Mouse (Mus musculus) kidney, postnatal 0 days (tissue): ENCODE results near the gene Lifr. TPM values are rescaled to one million over a fixed set of nuclear protein-coding genes. Genes with fewer than 3 reads are reported as not detected.

Experiments used
- ATAC-seq: fragments of 200-750 bp; cut with Nextera tagmentation; replicated peaks from 2 replicates; pipeline ENCODE4 v1.8.0; 2017; ENCODE audit warnings: low read depth, moderate number of reproducible peaks, moderate TSS enrichment, moderate library complexity; ENCODE audit not compliant: low FRiP score
- DNase-seq: peaks from one replicate; pipeline ENCODE4 v3.0.0-alpha.2; 2016; ENCODE audit warnings: low spot score
- H3K27ac ChIP-seq: fragments of 300-500 bp; sonication (generic); 2 replicates; pipeline ENCODE4 v1.5.1; 2014; ENCODE audit warnings: mild to moderate bottlenecking
- H3K27me3 ChIP-seq: fragments of 300-500 bp; sonication (generic); 2 replicates; pipeline ENCODE4 v1.6.1; 2014; ENCODE audit warnings: low read length, mixed read lengths; ENCODE audit not compliant: insufficient read depth
- H3K36me3 ChIP-seq: fragments of 300-500 bp; sonication (generic); 2 replicates; pipeline ENCODE4 v1.6.1; 2014; ENCODE audit warnings: low read length, mixed read lengths; ENCODE audit not compliant: insufficient read depth
- H3K4me1 ChIP-seq: fragments of 300-500 bp; sonication (generic); replicated peaks from 2 replicates; pipeline ENCODE4 v1.6.1; 2014; ENCODE audit warnings: antibody characterized with exemption, low read length, mixed read lengths; ENCODE audit not compliant: insufficient read depth
- H3K4me2 ChIP-seq: fragments of 300-500 bp; sonication (generic); 2 replicates; pipeline ENCODE4 v1.6.1; 2014; ENCODE audit warnings: mild to moderate bottlenecking, low read length, moderate library complexity, mixed read lengths
- H3K4me3 ChIP-seq: fragments of 300-500 bp; sonication (generic); replicated peaks from 2 replicates; pipeline ENCODE4 v1.5.1; 2014; ENCODE audit warnings: low read depth, low read length
- H3K9ac ChIP-seq: fragments of 300-500 bp; sonication (generic); 2 replicates; pipeline ENCODE4 v1.6.1; 2014; ENCODE audit warnings: low read depth, low read length
- H3K9me3 ChIP-seq: fragments of 300-500 bp; sonication (generic); replicated peaks from 2 replicates; pipeline ENCODE4 v1.6.1; 2016; ENCODE audit warnings: low read length, inconsistent platforms, mixed read lengths
- CTCF ChIP-seq: IDR thresholded peaks from 2 replicates; pipeline ENCODE4 v1.5.1; 2016; ENCODE audit warnings: antibody characterized with exemption, low read depth, mild to moderate bottlenecking, moderate library complexity
- WGBS: fragments of 180-500 bp; shearing (Covaris S2); extraction: QIAGEN DNeasy Blood & Tissue Kit; methylation state at CpG from one replicate; pipeline ENCODE4 v1.1.7; 2014; 5-methylcytosine and 5-hydroxymethylcytosine counted together
- polyA plus RNA-seq: library from polyadenylated mRNA; unstranded; fragments of >200 nt; fragmentation: Nextera tagmentation; extraction: Ambion mirVana; gene quantifications from 2 replicates; pipeline ENCODE4 v1.2.1, GENCODE M21; 2015

Lifr gene
- polyA plus RNA-seq, 1 experiment from 2014 or later: 21.2 TPM

DNA sequence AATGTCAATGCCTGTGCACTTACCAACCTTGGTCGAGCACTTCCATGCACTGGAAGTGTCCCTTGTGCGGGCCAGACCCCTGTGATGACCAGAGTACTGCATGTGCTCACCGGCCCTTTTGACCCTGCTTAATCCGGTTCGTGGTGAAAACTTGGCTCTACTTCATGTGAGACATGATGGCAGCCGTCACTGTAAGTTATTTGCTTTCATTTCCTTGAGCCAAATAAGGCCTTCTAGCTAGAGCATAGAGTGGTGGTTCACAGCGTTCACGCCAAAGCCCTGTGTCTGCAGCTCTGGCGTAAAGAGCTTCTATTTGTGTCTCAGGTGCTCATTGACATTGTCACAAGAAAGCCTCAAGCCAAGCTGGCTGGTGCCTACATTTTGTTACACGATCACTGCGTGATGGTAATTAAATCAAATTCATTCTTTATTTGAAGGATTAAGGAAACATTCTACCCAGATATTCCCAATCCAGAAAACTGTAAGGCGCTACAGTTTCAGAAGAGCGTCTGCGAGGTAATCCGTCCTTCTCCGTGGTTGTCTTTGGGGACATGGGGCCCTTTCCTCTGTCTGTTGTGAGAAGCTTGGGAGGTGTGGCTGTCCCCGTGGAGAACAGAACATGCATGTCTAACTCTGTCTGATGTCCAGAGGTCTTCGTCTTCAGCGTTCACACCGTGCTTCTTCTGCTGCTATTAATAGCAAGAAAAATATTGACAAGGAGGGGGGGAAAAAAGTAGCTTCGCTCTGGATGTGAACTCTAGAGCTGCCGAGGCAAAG, 99.5 kb downstream of the Lifr start:
- no peak for ATAC-seq
- 77% methylated on average over 22 of the region's 22 CpGs for WGBS

DNA sequence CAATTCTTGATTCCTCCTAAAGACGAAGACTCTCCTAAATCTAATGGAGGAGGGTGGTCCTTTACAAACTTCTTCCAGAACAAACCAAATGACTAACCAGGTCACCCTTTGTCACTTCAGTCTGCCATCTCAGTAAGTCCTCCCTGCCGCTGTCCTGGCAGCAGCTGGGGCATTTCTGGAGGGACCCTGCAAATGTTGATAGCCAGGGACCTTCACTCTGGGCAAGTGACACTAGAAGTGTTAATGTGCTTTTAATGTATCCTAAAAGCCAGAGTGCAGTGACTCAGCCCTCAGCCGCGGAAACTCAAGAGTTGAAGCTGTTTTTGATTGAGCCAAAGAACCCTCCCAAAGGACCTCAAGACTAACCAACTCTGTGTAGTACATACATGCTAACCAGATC, 100.7 kb downstream of the Lifr start:
- Histone ChIP-seq H3K4me1 (no peaks in the 10 kb centered on the region), H3K27ac (no peak overlapping the region; the same call in 1 of the 2 replicates), H3K4me2 (no peak overlapping the region), H3K36me3 (peaks cover 33% of the 10 kb centered on the region), H3K27me3 (no peaks in the 10 kb centered on the region), H3K4me3 (no peak overlapping the region), H3K9ac (no peak overlapping the region), H3K9me3 (no peaks in the 10 kb centered on the region)
- 74% methylated on average over 4 of the region's 4 CpGs for WGBS
- no peak for DNase-seq
- ATAC-seq: no peak
- TF ChIP-seq CTCF: no peak

More for the DNA sequence above, 99.5 kb downstream of the Lifr start:
- H3K27ac ChIP-seq: no peak overlapping the region
- no peak for TF ChIP-seq CTCF
- H3K4me3 ChIP-seq: no peak overlapping the region
- no peak overlapping the region for H3K9ac ChIP-seq
- no peaks in the 10 kb centered on the region for H3K4me1 ChIP-seq
- H3K4me2 ChIP-seq: no peak overlapping the region
- H3K27me3 ChIP-seq: no peaks in the 10 kb centered on the region
- H3K36me3 ChIP-seq: peaks cover 41% of the 10 kb centered on the region
- DNase-seq: no peak
- no peaks in the 10 kb centered on the region for H3K9me3 ChIP-seq

DNA sequence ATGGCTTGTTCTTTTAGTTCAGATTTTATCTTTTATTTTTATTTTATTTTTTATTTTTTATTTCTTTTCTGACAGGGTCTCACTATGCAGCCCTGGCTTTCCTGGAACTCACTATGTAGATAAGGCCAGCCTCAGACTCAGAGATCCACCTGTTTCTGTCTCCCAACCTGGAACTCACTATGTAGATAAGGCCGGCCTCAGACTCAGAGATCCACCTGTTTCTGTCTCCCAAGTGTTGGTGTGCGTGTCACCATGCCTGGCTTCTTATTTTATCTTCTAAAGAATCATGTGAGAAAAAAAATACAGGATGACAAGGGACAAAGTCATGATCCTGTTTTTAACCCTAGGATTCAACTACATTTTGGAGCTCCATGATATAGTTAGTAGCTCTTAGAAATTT, 102.2 kb downstream of the Lifr start:
- H3K27me3 ChIP-seq: no peaks in the 10 kb centered on the region
- no peak overlapping the region for H3K4me3 ChIP-seq
- 97% methylated on average over 2 of the region's 2 CpGs for WGBS
- no peak overlapping the region for H3K27ac ChIP-seq
- no peak overlapping the region for H3K4me2 ChIP-seq
- H3K36me3 ChIP-seq: peaks cover 20% of the 10 kb centered on the region; the same call in 1 of the 2 replicates
- no peaks in the 10 kb centered on the region for H3K4me1 ChIP-seq
- TF ChIP-seq CTCF: no peak
- H3K9ac ChIP-seq: no peak overlapping the region
- no peaks in the 10 kb centered on the region for H3K9me3 ChIP-seq
- ATAC-seq: no peak
- no peak for DNase-seq

DNA sequence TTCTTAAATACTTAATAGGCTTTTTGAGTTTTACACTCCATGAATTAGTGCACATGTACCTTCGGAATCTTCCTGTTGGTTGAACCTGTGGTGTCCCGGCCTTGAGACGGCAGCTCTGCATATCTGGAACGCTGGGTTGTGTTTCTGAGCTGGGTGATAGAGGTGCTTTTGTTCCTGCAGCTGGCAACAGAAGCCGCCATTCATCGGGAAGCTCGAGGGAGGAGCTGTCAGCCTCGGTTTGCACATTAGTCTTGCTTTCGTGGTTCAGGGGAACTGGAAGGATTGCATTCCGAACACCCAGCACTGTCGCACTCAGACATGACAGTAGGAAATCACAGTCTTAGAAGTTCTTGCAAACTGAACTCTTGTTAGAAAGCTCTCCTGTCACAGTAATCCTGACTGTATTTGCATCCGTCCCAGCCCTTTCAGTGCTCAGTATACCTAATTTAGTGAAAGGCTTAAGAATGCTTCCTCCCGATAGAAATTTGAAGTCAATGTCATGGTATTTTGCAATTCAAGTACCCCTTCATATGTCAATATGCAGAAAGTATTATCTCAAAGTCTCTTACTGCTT, 103.8 kb downstream of the Lifr start:
- Histone ChIP-seq H3K4me2 (no peak overlapping the region), H3K27me3 (no peaks in the 10 kb centered on the region), H3K4me3 (no peak overlapping the region), H3K9ac (no peak overlapping the region), H3K27ac (no peak overlapping the region), H3K9me3 (no peaks in the 10 kb centered on the region), H3K36me3 (peaks cover 15% of the 10 kb centered on the region; the same call in 1 of the 2 replicates), H3K4me1 (no peaks in the 10 kb centered on the region)
- WGBS: 48% methylated on average over 13 of the region's 13 CpGs
- no peak for ATAC-seq
- DNase-seq: no peak
- TF ChIP-seq CTCF: no peak

DNA sequence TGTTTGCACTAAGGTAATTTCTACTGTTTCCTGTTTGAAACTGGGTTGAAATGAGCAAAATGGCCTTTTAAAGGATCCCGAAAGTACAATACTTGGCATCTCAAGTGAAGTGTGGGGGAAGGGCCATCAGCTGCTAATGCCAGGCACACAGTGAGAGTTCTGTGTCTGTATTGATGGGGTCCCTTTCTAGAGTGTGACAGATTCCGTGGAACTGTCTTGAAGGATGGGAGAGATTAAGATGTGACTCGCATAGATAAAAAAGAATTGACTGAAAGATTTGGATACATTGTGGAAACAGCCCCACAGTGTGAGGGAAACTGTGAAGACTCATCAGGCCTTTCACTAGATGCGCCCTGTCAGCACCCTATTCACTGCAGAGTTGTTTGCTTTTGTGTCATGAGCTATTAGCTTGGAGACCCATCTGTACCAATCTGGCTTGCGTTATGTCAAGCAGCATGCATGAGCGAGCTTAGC, 104.4 kb downstream of the Lifr start:
- Histone ChIP-seq H3K4me3 (no peak overlapping the region), H3K27me3 (no peaks in the 10 kb centered on the region), H3K36me3 (peaks cover 11% of the 10 kb centered on the region; the same call in 1 of the 2 replicates), H3K4me2 (no peak overlapping the region), H3K9me3 (no peaks in the 10 kb centered on the region), H3K9ac (no peak overlapping the region), H3K27ac (no peak overlapping the region), H3K4me1 (no peaks in the 10 kb centered on the region)
- ATAC-seq: no peak
- WGBS: 86% methylated on average over 6 of the region's 6 CpGs
- no peak for DNase-seq
- no peak for TF ChIP-seq CTCF

DNA sequence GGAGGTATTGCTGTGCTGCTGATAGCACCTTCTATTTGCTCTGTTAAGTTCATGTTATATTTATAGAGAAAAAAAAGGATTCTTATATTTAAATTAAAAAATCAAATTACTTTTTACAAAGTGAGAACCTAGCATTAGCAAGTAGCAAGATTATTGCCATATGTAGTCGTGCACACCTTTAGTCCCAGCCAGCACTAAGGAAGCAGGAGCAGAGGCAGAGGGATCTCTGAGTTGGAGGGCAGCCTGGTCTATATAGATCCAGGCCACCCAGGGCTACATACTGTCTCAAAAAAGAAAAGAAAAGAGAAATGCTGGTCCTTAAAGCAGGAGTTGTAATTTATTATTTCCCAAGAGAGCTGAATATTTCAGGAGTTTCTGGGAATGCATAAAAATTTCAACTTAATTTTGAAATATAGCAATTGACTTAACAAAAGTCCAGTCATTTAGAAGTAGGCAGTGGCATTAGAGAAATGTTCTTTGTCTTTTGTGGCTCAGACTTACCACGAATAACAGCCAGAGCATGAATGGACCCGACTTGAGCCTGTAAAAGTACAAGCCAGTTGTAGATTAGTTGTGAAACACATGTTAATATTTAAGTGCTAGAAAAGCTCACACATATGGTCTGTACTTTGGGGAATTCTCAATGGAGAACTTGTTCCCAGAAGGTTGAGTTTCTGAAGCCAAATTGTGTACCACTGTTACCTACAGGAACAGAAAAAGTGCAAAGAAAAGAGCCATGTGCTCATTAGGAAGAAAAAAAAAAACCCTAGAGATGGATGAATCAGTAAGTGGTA, 107.4 kb downstream of the Lifr start:
- DNase-seq (no peak), ATAC-seq (no peak)
- Histone ChIP-seq H3K36me3 (no peaks in the 10 kb centered on the region), H3K4me2 (no peak overlapping the region), H3K4me1 (0 out of 2 replicates have a peak, but pooled peaks cover 10% of the 10 kb centered on the region), H3K4me3 (no peak overlapping the region), H3K9me3 (no peaks in the 10 kb centered on the region), H3K9ac (no peak overlapping the region), H3K27ac (no peak overlapping the region), H3K27me3 (no peaks in the 10 kb centered on the region)
- no peak for TF ChIP-seq CTCF
- WGBS: 71% methylated on average over 3 of the region's 3 CpGs
